7 mouse cellular contexts compared by ENCODE assay signal in the genomic region with DNA sequence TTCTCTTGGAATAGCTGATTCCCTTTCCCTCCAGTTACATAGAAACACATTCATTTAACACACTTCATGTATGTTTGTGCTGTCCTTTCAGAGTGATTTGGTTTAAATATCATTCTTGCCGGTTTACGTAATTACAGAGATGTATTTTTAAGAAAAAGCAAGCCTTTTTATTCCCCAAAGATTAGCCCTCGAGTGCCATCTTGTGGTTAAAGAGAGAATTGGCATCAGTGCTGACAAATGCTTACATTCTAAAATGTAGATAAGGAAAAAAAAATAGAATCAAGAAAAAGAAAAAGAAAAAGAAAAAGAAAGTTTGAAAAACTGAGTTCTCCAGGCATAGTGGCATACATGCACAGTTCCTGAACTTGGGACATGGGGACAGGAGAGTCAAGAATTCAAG. TPM values are rescaled to one million over a fixed set of nuclear protein-coding genes. Genes with fewer than 3 reads are reported as not detected.
DNase-seq lines count a peak whose midpoint lies in the region; ATAC-seq and TF ChIP-seq lines count a peak whose summit lies in the region.

No protein-coding gene starts in this region.

- H3K9me3 ChIP-seq in limb, embryonic 11.5 days (ENCODE audit: control insufficient read depth, low read length): no peaks in the 10 kb centered on the region
- no peaks in the 10 kb centered on the region for H3K9me3 ChIP-seq in limb, embryonic 10.5 days (replicated peaks)
- no peaks in the 10 kb centered on the region for H3K9me3 ChIP-seq in limb, embryonic 14.5 days (ENCODE audit: control insufficient read depth, low read length)

- H3K27me3 ChIP-seq in limb, embryonic 11.5 days (ENCODE audit: control insufficient read depth, insufficient read depth, low read length): no peaks in the 10 kb centered on the region
- H3K27me3 ChIP-seq in limb, embryonic 10.5 days (ENCODE audit: low read depth, poor library complexity, severe bottlenecking): no peaks in the 10 kb centered on the region
- no peaks in the 10 kb centered on the region for H3K27me3 ChIP-seq in limb, embryonic 14.5 days (ENCODE audit: control insufficient read depth, insufficient read depth, low read length)

- ATAC-seq in limb, embryonic 11.5 days (ENCODE audit: insufficient number of reproducible peaks, low FRiP score, low TSS enrichment, low read depth): no peak
- ATAC-seq in granulocyte monocyte progenitor cell, adult 5-6 weeks (replicated peaks; ENCODE audit: poor library complexity, severe bottlenecking): peak; percentile 56
- ATAC-seq in limb, embryonic 14.5 days (ENCODE audit: low FRiP score, low read depth): no peak
- ATAC-seq in inflammation-experienced regulatory T-cells, adult 6 months: no peak

- no peak overlapping the region for H3K9ac ChIP-seq in limb, embryonic 11.5 days (ENCODE audit: low read length)
- H3K9ac ChIP-seq in limb, embryonic 14.5 days (ENCODE audit: low read depth, low read length, severe bottlenecking): no peak overlapping the region

- no peak for TF ChIP-seq POLR2A in limb, embryonic 14.5 days (IDR thresholded peaks at IDR 0.05; ENCODE audit: borderline replicate concordance, extremely low read depth, insufficient read depth, insufficient read length)

- H3K4me2 ChIP-seq in limb, embryonic 11.5 days (ENCODE audit: low read depth, severe bottlenecking): no peak overlapping the region
- no peak overlapping the region for H3K4me2 ChIP-seq in limb, embryonic 14.5 days (replicated peaks; ENCODE audit: low read depth, low read length, severe bottlenecking)

- no peak overlapping the region for H3K27ac ChIP-seq in limb, embryonic 11.5 days (replicated peaks; ENCODE audit: low read depth, low read length)
- no peak overlapping the region for H3K27ac ChIP-seq in limb, embryonic 10.5 days
- H3K27ac ChIP-seq in limb, embryonic 14.5 days (replicated peaks; ENCODE audit: low read depth, low read length): no peak overlapping the region

- no peak overlapping the region for H3K4me3 ChIP-seq in limb, embryonic 11.5 days (ENCODE audit: low read depth, low read length)
- H3K4me3 ChIP-seq in limb, embryonic 10.5 days: no peak overlapping the region
- H3K4me3 ChIP-seq in limb, embryonic 14.5 days (replicated peaks; ENCODE audit: low read length): no peak overlapping the region

- 12% methylated on average over 3 of the region's 3 CpGs for WGBS in limb, embryonic 11.5 days
- WGBS in limb, embryonic 10.5 days: 11% methylated on average over 3 of the region's 3 CpGs
- WGBS in limb, embryonic 14.5 days: 4% methylated on average over 3 of the region's 3 CpGs

- no peaks in the 10 kb centered on the region for H3K36me3 ChIP-seq in limb, embryonic 11.5 days (ENCODE audit: control insufficient read depth, insufficient read depth, low read length)
- no peaks in the 10 kb centered on the region for H3K36me3 ChIP-seq in limb, embryonic 10.5 days
- H3K36me3 ChIP-seq in limb, embryonic 14.5 days (ENCODE audit: control insufficient read depth, insufficient read depth, low read length): no peaks in the 10 kb centered on the region

- no peaks in the 10 kb centered on the region for H3K4me1 ChIP-seq in limb, embryonic 11.5 days (ENCODE audit: control insufficient read depth, insufficient read depth, low read length)
- H3K4me1 ChIP-seq in limb, embryonic 10.5 days: peaks cover 2% of the 10 kb centered on the region; the same call in 1 of the 2 replicates
- H3K4me1 ChIP-seq in limb, embryonic 14.5 days (ENCODE audit: control insufficient read depth, insufficient read depth, low read length): no peaks in the 10 kb centered on the region

- DNase-seq in limb, embryonic 11.5 days (ENCODE audit: low spot score): peak; percentile 56
- DNase-seq in limb, embryonic 10.5 days (ENCODE audit: low spot score): no peak
- peak; percentile 24 for DNase-seq in MN1 (ENCODE audit: low spot score)
- DNase-seq in brain, embryonic 18.5 days (ENCODE audit: low read depth, low spot score): peak; percentile 60
- peak; percentile 79 for DNase-seq in limb, embryonic 14.5 days (ENCODE audit: low spot score)

RNA-seq across cellular contexts. Expression of a gene that starts 59.2 kb away (rescaled TPM):
- 0.31 and 0.74 TPM in 2 replicates for polyA plus RNA-seq in limb, embryonic 11.5 days (2014; fragmentation: Nextera tagmentation; extraction: Ambion mirVana)
- 0.75 and 0.86 TPM in 2 replicates for polyA plus RNA-seq in limb, embryonic 10.5 days (2016; fragmentation: Nextera tagmentation; extraction: Ambion mirVana)
- total RNA-seq in granulocyte monocyte progenitor cell, adult 5-6 weeks (2014; fragmentation: Nextera tagmentation): not detected in 2 replicates
- not detected in 2 replicates for total RNA-seq in granulocyte monocyte progenitor cell, adult 5-6 weeks (2017)
- polyA plus RNA-seq in limb, embryonic 14.5 days (2012; rRNA removed): 0.04 and 0.10 TPM in 2 replicates
- polyA plus RNA-seq in limb, embryonic 14.5 days (2014; fragmentation: Nextera tagmentation; extraction: Ambion mirVana): not detected in 2 replicates
- not detected for polyA plus RNA-seq in inflammation-experienced regulatory T-cells, adult 6 months (2017; shearing (Covaris generic))
